Mouse (Mus musculus): ENCODE data around the gene Atp6v1c2.

DNA sequence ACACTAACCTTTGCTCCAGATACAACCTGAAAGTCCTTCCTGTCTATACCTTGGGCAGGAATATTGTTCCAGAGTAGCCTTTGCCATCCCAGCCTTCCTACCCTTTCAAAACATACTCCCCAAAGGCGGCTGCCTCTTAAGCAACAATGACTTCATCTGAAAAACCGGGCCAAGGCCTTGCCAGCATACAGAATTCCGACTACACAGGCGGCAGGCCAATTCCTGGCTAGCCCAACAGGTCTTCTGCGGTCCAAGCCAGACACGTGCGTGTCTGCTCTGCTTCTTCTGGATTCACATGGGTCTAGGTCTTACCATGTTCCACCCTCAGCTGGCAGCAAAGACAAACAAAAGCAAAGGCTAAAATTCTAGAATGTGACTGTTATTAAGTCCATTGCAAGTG is 23.7 kb downstream of the Atp6v1c2 start:
- TF ChIP-seq POLR2A (IDR thresholded peaks at IDR 0.05; ENCODE audit: control insufficient read depth, extremely low read depth, insufficient read depth, low read length, poor library complexity) (no peak), CTCF (IDR thresholded peaks at IDR 0.05; ENCODE audit: borderline replicate concordance, control insufficient read depth, extremely low read depth, insufficient read depth, low read length, poor library complexity) (no peak)
